Mouse (Mus musculus) brain, embryonic 14.5 days (tissue): ENCODE results near the gene Dram1. TPM values are rescaled to one million over a fixed set of nuclear protein-coding genes. Genes with fewer than 3 reads are reported as not detected.
A peak's percentile ranks its signal among the peaks of the same experiment; 100 is the strongest.

Experiments used
- DNase-seq: peaks from one replicate; pipeline ENCODE4 v3.0.0-alpha.2; 2011; ENCODE audit warnings: low read depth
- CTCF ChIP-seq: fragments of 200-500 bp; IDR thresholded peaks from 2 replicates; pipeline ENCODE4 v1.5.1; 2012; ENCODE audit warnings: inconsistent platforms, mild to moderate bottlenecking, moderate library complexity, borderline replicate concordance; ENCODE audit not compliant: insufficient read depth, insufficient read length; ENCODE audit errors: extremely low read depth
- POLR2A ChIP-seq: fragments of 200-500 bp; IDR thresholded peaks from 2 replicates; pipeline ENCODE4 v1.6.1; 2012; ENCODE audit warnings: mild to moderate bottlenecking, inconsistent platforms, borderline replicate concordance; ENCODE audit not compliant: poor library complexity, insufficient read depth, insufficient read length, severe bottlenecking; ENCODE audit errors: extremely low read depth
- polyA plus RNA-seq: library from polyadenylated mRNA; depleted of rRNA; stranded (reverse); fragments of >200 nt; gene quantifications from 2 replicates; pipeline ENCODE4 v1.2.3, GENCODE M21; 2012

Gene Dram1
- polyA plus RNA-seq, 1 experiment: 0.57 TPM

DNA sequence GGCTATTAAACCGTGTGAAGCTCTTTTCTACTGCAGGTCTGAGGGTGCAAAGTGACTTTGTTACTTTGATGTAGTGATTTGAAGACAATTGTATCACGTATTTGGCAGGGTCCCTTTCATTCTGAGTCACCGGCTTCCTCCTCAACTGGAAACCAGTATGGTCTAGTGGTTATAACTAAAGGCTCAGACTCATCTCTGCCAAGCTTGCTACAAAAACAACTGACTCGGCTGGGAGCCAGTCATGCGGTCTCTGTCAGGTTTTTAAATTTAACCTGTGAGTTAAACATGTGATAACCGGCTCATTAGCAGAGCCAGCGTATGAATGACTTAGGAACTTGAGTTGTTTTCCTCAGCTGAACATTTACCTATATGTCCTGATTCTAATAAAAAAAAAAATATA, 26.9 kb upstream of the Dram1 start:
- TF ChIP-seq POLR2A: no peak
- no peak for DNase-seq

DNA sequence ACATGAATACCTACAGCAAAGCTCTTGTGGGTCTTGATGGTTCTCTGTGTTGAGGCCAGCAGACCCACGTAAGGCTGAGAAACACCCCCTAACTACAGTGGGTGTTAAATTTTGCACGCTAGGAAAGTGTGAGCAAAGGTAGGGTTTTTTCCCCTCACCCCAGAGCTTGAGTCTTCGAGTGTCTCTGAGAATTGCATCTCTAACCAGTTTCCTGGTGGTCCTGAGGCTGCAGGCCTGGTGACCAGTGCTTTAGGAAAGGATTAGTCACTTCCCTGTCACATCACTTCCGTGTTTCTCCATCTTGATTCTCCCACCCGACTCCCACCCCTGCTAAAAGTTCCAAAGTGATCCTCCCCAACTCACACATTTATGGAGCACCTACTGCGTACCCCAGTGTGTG, 25.3 kb upstream of the Dram1 start:
- no peak for TF ChIP-seq POLR2A
- TF ChIP-seq CTCF: no peak
- no peak for DNase-seq

DNA sequence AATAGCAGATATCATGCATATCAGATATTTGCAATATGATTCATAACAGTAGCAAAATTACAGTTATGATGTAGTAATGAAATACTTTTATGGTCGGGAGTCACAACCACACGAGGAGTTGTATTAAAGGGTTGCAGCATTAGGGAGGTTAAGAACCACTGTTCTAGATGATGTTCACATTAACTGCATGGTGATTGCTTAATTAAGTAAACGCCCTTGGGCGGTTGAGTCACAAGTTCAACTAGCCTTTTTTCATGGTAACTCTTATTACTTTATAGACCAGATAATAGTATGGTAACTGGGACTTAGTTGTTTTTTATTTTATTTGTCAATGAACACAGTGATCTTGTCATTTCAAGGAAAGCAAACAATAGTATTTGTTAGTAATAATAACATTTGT, 24.1 kb upstream of the Dram1 start:
- no peak for TF ChIP-seq POLR2A
- no peak for TF ChIP-seq CTCF
- no peak for DNase-seq

DNA sequence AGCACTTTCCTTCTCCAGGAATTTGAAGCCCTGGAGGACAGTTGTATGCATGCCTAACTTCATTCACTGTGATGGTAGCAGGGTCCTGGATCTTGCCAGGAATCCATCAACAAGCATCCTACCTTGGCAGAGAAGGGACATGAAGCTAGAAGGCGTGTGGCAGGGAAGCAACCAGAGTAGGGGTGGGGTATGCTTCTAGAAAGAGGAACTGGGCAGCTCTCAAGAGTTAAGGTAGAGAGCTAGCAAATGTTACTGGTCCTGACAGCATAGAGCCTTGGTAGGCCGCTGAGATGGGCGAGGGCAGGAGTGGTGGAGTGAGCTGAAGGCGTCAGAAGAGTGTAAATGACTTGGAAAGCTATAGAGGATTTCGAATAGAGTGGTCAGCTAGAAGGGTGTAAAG, 20.4 kb upstream of the Dram1 start:
- no peak for DNase-seq
- TF ChIP-seq CTCF (no peak), POLR2A (no peak)

DNA sequence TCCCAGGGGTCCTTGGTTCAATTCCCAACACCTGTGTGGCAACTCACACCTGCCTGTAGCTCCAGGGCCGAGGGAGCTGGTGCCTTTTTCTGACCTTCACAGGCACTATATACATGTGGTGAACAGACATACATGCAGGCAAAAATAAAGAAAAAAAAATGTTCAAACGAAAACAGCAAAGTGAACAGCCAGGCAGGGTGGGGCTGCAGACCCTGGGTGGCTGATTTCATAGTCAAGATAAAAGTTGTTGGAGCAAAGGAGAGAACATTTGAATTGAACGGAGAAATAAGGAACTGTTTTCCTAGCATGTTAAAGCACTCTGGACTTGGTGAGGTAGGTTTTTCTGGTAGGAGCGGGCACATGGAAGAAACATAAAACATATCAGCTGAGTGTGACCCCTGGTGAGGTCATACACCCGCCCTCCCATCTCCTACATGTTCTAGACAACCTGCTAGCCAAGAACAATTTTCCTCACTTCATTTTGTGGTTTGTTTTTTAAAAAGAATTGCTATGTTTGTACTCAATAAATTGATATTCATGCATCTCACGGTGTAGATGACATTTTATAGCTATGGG, 19.9 kb upstream of the Dram1 start:
- no peak for DNase-seq
- no peak for TF ChIP-seq POLR2A
- no peak for TF ChIP-seq CTCF

DNA sequence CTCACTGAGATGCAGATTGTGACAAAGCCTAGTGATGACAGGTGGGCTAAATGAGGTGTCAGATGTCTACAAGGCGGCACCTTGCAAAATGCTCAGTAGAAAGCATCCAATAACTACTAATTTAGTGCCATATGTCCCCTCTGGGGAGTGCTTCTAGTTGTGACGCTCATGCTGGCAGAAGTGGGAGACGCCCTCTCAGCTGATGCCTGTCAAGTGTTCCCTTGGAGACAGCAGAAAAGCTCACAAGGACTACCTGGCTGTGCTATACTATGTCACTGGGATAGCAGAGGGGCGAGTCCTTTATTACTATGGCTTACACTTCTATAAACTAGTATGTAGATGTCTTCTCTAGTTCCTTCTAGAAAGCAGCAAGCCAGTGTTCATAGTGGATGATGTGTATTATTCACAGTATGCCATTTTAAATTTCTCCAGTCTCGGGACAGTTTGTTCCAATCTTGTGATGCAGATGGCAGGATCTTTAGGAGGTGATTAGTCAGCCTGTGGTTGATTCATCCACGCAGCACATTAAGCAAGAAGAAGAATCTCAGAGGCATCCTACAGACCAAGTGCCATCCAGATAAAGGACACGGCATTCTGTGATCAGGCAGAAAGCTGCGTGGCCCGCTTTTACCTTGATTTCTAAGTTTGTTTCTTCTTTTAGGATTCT, 13.4 kb upstream of the Dram1 start:
- DNase-seq: peak; percentile 41
- TF ChIP-seq CTCF (no peak), POLR2A (no peak)

DNA sequence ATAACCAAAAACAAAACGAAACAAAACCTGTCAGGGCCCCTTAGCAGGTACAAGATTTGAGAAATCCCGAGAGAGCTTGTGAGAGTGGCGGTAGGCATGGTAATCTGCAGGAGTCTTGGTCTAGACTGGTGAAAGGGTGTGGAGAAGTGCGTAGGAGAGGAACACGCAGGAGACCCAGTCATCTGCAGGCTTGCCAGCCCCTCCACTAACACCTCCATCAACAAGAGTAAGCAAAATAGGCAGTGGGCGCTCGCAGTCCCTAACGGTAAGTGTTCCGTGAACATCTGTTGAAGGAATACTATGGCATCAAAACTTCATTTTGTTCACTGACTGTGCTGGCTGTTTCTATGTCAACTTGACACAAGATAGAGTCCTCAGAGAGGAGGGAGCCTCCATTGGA, 12.6 kb upstream of the Dram1 start:
- no peak for TF ChIP-seq POLR2A
- no peak for TF ChIP-seq CTCF
- DNase-seq: no peak

DNA sequence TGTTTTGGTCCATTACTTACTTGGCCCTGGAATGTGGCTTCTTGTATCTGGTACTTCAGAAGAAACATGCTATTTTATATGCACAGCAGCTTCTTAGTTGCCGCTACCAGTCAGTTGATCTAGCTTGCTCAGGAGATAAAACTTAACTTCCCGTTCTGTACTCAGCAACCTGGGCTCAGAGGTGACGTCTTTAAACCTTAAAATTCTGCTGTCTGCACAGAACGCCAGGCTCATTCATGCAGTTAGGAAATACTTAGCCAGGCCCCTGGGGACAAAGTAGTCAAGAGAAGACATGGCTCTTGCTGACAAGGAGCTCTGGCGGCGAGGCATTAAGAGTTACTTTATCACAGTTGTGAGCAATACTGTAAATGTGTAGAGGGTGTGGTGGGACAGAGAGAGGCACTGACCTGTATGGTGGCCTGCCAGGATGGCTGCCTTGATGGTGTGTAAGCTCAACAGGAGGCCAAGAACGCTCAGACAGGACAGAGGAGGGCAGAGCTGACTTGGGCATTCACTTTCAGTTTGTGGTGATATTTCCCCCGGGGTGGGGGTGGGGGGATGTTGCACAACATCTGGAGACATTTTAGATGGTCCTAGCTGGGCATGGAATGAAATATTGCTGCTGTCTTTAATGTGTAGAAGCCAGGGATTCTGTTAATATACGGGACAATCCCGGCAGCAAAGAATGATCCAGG, 11.4 kb upstream of the Dram1 start:
- no peak for DNase-seq
- TF ChIP-seq POLR2A (no peak), CTCF (no peak)

DNA sequence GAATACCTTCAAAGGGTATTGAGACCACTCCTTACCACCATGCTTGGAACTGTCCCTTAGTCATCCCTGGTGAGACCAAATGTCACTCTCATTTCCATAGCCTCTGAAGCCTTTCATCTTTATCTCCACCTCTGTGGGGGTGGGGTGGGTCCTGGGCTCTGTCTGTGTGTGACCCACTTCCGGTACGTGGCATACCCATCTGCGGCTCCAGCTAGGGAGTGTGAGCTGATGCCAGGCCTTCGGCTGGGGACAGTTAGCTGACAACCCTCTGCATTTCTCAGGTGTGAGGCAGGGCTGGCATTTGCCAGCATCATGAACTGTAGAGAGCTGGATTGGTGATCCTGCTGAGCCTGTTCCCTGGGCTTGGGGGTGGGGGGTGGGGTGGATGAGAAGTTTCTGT, 10.7 kb upstream of the Dram1 start:
- no peak for TF ChIP-seq POLR2A
- TF ChIP-seq CTCF: no peak
- no peak for DNase-seq

DNA sequence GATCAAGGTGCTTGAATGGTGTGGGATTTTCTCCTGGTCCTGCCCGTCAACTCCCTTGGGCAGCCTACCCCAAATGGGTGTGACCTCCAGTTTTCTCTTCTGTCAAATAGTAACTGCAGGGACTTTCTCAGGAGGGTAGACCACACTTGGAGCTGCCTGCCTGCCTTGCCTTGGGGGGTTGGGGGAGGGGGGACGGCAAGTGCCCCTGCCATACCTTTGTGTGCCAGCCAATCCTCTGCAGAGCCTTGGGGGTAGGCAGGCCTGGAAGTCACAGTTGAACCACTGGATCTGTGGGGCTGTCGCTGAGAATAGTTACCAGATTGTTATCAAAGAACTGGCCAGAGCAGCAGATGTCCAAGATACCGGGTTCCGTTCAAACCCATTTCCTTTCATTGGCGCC, 7.4 kb upstream of the Dram1 start:
- TF ChIP-seq CTCF: no peak
- no peak for TF ChIP-seq POLR2A
- no peak for DNase-seq

DNA sequence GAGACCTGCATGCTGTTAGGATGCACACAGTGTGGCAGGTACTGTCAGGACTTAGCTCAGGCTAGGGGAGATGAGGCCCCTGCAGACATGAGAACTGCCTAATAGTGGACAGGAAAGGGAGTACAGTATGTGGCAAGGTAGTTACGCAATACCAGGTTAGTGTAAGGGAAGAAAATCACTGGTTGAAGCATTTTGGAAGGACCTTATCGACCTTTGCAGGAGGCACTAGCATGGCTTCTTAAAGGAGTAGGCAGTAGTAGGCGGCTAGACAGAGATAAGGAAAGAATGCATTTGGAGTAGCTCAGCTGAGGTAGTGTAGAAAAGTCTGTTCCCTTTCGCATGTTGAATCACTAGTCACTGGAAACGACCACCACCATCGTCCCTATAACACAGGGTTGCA, 6.9 kb upstream of the Dram1 start:
- TF ChIP-seq POLR2A (no peak), CTCF (no peak)
- no peak for DNase-seq

DNA sequence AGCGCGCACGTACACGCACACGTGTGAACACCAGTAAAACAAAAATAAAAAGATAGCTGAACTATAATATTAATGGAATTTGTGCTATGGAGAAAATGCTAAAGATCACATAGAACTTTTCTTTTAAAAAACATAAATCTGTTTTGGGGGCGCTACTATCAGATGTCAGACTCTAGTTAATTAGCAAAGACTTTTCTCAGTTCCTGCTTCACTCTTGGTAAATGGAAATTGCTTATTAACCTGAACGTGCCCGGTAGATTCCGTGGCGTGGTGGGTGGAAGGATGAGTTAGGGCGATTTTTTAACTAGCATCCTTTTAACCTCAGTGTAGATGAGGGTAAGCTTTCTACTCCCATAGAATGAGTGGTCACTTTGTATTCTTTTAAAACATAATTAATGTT, 6.4 kb upstream of the Dram1 start:
- TF ChIP-seq CTCF (no peak), POLR2A (no peak)
- DNase-seq: no peak

DNA sequence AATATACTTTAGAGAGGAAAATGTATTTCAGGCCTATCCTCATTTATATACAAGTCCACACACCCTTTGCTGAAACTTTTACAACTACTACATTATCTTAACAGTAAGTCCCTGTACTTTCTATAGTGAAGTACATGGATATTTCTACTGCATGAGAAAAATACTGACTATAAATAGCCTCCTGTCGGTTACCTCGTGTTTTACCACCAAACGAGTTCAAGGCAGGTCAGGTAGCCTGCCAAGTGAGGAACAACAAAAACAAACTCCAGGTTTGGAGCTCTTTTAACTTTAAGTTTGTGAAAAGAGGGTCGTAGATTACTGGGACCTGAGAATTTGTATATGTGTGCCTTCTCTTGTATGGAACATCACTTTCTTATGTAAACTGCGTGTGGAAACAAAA, 5.2 kb upstream of the Dram1 start:
- TF ChIP-seq POLR2A: no peak
- no peak for TF ChIP-seq CTCF

DNA sequence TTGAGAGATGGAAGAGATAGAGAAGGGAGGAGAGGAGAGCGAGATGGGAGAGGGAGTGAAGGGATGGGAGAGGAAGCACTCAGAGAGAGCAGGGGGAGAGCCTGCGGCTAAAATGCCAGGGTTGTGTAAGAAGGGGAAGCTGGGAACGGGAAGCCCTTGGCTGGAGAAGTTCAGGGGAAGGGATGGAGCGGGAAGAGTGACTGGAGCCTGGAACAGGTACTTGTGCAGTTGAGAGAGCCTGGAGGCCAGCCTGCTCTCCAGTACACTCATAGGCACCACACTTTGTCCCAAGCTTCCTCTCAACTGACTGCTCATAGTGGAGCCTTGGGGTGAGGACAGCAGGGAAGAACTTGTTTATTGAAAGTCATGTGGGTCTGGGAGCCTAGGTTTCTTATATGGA, 4.6 kb upstream of the Dram1 start:
- DNase-seq: no peak
- TF ChIP-seq POLR2A: no peak
- no peak for TF ChIP-seq CTCF

More for the DNA sequence above, 5.2 kb upstream of the Dram1 start:
- DNase-seq: no peak
